Mouse (Mus musculus): ENCODE results near the gene Cux1. TPM values are rescaled to one million over a fixed set of nuclear protein-coding genes. Genes with fewer than 3 reads are reported as not detected.

Cux1 gene
- total RNA-seq, 2 experiments from 2014 or later = 107 to 119 TPM

DNA sequence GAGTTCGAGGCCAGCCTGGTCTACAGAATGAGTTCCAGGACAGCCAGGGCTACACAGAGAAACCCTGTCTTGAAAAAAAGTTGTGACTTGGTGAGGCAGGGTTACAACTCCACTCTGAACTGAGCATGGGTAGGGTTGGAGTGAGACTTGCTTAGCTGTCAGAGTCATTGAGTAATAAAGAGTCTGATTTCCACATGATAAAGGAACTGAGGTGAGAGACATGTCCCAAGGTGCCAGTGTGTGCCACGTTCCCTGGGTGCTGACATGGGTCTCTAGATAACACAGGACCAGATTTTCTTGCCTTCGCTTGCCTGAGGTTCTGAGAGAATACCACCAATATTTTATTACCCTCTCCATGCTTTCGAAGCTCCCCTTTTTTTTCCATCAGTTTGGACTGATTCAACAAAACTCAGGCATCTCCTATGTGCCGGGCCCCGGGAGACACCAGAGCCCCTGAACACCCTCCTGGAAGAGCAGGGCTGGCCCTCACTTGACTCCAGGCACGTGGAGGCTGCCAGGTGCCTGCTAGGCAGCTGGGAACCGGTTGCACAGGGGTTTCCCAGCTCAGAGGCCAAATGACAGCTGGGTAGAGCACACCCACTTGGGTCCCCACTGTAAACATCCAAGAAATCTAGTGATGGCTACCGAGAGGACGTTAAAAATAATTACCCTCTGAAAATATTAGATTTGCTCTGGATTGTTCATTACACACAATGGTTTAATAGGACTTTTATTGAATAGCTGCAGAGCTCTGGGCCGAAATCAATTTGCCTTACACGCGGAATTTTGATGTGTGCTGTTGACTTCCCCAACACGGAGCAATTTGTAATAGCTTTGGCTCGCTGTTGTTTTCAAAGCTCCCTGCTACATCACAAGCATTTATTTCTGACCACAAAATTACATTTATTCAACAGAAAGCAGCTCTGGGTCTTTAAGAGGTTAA lies 164.4 kb downstream of the Cux1 start:
- no peak for DNase-seq (ENCODE audit: low spot score in 2 of 2)
- intact Hi-C loops (cut with DNase I) = no loop called here

DNA sequence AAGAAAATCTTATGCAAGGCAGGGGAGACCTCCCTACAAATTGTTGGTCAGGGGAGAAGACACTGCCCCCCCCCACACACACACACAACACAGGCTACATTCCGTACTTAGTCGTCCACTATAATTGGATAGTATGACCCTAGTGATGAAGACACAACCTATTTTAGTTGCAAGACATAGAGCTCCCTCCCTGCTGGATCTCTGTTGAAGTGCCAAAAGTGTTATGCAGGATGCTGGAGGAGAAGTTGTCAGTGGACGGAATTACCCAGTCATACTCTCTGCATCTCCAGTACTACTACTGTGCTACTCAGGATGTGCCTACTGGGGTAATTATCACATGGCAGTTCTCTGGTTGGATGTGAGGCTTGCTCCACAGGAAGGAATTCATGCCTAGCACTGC lies 168.6 kb downstream of the Cux1 start:
- DNase-seq (ENCODE audit: low spot score in 2 of 2) = no peak
- intact Hi-C loops (cut with DNase I) = no loop called here

DNA sequence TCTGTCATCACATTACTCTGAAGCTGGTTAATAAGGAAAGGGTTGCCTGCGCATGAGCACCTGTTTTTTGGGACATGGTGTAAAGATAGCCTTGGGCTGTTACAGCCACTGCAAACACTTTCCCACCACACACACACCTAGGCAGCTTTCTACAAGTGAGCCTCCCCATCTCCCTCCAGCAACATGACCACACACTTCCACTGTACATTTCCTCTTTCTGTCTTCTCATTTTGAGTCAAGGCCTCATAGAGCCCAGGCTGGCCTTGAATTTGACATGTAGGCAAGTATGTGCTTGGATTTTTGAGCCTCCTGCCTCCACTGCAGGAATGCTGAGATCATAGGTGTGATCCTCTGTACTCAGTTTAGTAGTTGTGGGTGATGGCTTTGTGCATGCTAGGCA lies 170.6 kb downstream of the Cux1 start:
- DNase-seq (ENCODE audit: low spot score in 2 of 2) = no peak
- intact Hi-C loops (cut with DNase I) = no loop called here

DNA sequence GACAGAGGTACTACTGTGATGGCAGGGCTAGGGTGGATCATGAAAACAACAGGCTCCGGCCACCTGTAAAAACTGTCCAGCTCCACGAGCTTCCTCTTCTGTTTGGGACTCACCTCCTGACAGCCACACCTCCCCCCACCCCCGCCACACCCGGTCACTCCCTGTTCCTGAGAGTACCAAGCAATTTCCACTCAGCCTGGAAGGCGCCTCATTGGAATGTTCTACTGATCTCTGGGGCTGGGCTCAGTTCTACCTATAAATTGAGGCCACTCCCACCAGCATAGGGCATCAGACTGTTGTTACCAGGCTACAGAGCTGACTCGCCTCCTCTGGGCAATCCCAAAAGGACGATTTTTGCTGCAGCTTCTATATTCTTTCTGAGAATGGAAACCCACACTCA lies 171.0 kb downstream of the Cux1 start:
- intact Hi-C loops (cut with DNase I) = no loop called here
- no peak for DNase-seq (ENCODE audit: low spot score in 2 of 2)

DNA sequence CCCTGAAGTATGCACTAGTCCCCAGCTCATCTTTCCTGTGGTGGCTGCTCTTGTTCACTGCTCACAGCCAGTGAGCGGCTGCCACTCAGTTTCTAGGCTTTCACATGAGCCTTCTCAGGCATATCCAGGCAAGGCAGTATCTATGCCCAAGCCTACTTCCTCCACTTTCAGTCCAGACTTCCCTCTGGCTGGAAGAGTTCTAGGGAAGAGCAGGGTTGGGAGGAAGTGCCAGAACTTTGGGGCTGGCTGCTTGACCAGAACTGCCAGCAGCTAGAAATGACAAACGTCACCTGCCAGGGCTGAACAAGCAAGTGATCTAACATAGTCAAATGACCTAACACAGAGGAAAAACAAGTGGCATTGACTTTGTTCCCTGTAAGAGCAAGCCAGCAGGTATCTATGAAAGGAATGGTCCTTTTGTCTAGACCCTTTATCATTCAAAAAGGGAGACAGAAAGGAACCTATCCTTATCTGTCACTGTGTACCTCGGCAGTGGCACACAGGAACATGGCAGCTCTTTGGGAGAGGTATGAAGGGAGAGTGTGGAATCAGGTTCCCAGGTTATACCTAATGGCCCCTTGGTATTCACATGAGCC lies 171.6 kb downstream of the Cux1 start:
- intact Hi-C loops (cut with DNase I) = no loop called here
- DNase-seq (ENCODE audit: low spot score in 2 of 2) = no peak

DNA sequence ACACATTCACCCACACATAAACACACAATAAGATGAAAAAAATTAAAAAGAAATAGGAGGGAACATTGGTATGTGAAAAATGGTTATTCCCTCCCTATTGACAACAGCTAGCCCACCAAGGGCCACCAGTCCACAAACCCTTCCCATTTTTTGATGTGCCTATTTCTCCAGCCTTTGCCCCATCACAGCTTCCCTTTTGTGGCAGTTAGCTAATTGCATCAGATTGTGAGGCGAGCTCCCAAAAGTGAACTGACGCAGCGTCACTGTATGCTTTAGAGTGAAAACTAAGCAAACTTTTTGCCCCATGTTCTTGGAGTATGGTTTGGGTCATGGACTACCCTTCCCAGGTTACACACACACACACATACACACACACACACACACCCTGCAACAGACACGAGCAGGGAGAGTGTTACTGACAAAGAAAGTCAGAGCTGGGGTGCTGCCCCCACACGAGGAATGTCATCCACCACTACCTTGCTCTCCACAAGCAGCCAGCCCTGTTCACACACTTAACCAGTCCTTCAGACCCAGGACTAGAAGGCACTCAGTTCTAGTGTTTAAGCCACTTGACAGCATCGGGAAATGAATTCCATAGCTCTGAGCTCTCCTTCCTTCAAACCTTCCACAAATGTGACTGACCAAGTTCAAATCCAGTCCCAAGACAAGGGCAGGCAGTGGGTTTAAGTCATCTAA lies 172.6 kb downstream of the Cux1 start:
- intact Hi-C loops (cut with DNase I) = no loop called here
- no peak for DNase-seq (ENCODE audit: low spot score in 2 of 2)

DNA sequence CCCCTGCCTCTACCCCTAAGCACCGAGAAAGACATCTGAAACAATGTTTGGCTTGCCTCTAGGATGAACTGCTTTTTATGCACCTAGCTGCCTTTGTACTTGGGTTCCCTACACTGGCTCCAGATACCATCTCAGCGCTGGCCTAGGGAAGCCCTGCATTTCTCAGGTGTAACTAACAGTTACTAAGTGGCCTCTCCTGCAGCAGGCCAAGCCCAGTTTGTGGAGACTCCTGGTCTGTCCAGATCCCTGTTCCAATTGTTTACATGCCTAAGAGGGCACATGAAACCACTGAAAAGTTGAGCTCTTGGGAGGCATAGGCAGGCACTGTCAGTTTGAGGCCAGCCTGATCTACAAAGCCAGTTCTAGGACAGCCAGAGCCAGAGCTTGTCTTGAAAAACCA lies 173.7 kb downstream of the Cux1 start:
- intact Hi-C loops (cut with DNase I) = no loop called here
- DNase-seq (ENCODE audit: low spot score in 2 of 2) = no peak

DNA sequence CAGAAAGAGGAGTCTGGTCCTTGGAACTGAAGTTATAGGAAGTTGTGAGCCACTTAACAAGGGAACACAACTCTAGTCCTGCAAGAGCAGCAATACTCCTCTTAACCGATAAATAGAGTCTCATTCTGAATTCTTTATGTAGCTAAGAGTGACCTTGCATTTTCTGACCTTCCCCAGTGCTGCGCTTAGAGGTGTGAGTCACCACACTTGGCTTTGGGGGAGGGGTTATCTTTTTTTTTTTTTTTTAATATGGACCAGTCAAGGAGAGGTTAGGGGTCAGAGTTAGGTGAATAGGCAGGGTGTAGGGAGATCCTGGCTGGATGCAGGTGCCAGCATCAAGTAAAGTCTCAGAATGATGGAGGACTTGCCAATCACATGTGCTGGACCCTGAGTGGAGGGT lies 180.5 kb downstream of the Cux1 start:
- intact Hi-C loops (cut with DNase I) = no loop called here

DNA sequence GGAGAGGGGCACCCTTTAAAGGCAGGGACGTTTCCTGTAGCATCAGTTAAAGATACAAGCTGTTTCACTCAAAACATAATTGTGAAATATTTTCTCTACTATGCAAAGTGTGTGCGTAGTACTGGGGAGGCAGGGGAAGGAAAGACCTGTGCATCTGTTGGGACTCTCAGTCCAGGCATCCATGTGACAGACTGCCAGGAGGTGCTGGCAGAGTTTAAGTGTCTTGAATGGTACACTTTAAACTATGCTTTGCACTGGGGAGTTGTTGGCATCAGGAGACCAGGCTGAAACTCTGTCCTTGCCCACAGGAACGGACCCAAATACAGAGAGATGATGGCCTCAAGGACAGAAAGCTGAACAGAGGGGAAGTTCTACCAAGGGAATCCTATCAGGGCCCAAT lies 182.1 kb downstream of the Cux1 start:
- DNase-seq (ENCODE audit: low spot score in 2 of 2) = no peak
- intact Hi-C loops (cut with DNase I) = no loop called here

More for the DNA sequence above, 180.5 kb downstream of the Cux1 start:
- no peak for DNase-seq (ENCODE audit: low spot score in 2 of 2)

DNA sequence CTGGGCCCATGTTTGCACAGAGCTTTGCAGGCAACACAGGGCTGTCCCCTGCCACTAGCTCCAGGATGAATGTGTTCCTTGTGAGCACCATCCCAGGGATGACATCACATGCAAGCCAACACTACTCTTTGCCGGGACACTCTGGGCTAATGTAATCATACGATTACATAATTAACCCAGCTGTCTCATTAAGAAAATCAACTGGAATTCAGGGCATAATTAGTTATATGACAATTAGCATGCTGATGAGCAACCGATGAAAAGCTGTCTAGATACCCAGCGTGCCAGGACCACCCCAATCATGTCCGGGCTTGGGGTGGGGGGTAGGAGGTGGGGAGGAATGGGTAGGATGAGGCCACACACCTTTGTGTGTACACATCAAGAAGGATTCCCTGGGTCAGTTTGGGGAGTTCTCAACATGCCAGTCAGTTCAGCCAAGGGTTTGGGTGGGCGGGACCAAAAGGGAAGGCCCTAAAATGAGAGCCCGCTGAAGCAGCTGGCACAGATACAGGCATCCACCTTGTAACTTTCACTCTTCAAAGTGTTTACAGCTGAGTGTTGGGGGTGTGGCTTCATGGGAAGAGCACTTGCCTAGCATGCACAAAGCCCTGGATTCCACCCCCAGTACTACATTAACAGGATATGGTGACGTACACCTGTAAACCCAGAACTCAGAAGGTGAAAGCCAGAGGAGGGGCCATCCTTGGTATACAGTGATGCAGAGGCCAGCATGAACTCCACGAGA lies 184.9 kb downstream of the Cux1 start:
- intact Hi-C loops (cut with DNase I) = no loop called here
- no peak for DNase-seq (ENCODE audit: low spot score in 2 of 2)

DNA sequence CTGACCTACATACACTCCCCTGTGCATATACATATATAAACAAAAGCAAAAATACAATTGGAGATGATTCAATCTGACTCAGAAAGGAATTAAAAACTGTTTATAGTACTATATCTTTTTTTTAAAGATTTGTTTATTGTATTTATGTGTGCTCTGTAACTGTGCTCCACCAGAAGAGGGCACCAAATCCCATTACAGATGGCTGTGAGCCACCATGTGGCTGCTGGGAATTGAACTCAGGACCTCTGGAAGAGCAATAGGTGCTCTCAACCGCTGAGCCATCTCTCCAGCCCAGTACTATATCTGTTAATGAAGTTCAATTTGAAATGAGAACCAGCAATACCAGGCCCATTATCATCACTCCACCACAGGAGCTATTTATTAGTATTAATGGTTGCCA lies 187.9 kb downstream of the Cux1 start:
- intact Hi-C loops (cut with DNase I) = loop anchor here (5.0 kb wide), 1 partner anchor 188 kb away; the partner anchor contains the start of gene Cux1

DNA sequence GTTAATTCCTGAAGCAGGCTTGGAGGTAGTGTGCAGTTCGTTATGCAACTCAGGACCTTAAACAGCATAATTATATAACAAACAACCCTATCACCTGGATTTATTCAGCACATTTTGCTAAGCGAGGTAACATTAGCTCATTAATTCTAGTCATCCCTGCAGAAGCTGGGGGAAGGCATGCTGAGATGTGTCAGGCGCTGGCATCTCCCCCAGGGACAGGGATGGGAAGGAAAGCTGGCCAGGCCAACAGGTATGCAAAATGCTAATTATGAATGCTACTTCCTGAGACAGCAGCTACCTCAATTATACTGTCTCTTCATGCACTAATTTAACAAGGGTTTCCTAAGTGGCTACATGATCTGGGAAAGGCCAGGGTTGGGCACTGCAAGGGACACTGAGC lies 190.2 kb downstream of the Cux1 start:
- no peak for DNase-seq (ENCODE audit: low spot score in 2 of 2)
- intact Hi-C loops (cut with DNase I) = loop anchor here (5.0 kb wide), 1 partner anchor 190 kb away; the partner anchor contains the start of gene Cux1

More for the DNA sequence above, 187.9 kb downstream of the Cux1 start:
- DNase-seq (ENCODE audit: low spot score in 2 of 2) = no peak

DNA sequence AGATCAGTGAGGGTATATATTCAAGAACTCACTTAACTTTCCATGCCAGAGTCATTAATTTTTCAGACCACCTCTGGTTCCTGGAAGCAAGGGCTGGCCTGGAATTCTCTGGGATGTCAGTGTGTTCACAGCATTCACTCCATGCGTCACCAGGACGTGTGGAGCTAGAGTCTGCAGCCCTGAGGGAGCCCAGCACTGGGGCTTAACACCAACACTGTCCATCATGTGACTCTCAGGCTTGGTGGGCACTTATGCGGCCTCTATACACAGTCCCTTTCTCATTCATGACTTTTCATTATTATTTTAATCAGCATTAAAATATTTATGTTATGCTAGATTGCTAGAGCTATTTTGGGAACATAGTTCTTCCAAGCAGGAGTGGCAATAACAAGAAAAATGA lies 191.9 kb downstream of the Cux1 start:
- intact Hi-C loops (cut with DNase I) = loop anchor here (5.0 kb wide), 1 partner anchor 192 kb away; the partner anchor contains the start of gene Cux1
- DNase-seq (ENCODE audit: low spot score in 2 of 2) = no peak

DNA sequence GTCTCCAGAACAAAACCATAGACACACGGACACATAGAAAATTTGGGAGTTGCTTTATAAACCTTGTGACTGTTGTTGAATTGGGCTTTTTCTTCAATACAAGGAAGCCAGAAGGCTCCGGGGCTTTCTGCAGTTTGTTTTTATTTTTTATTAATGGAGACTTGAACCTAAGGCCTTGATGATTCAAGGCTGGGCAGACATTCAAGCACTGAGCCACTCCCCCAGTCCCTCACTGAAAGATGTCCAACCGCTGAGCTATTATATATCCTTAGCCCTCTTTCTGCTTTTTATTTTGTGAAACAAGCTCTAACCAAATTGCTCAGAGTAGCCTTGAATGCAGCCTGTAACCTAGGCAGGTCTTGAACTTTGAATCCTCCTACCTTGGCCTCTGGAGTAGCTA lies 195.0 kb downstream of the Cux1 start:
- no peak for DNase-seq (ENCODE audit: low spot score in 2 of 2)
- intact Hi-C loops (cut with DNase I) = no loop called here

DNA sequence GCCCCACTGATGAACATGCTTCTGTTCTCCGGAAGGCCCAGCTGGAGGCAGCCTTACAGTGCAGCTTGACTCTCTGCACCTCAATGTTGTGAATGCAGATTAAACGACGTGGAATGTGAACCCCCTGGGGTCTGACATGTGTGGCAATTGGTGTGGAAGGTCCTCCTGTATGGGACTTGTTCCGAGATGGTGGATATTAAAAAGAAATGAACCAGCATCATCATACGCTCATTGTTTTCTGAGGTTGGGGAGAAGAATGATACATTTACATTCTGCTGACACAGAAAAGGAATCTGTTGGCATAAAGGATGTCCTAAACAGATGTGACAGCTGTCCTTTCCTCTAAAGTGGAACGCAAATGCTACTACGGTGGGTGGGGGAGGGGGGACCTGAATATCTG lies 203.9 kb downstream of the Cux1 start:
- no peak for DNase-seq (ENCODE audit: low spot score in 2 of 2)

DNA sequence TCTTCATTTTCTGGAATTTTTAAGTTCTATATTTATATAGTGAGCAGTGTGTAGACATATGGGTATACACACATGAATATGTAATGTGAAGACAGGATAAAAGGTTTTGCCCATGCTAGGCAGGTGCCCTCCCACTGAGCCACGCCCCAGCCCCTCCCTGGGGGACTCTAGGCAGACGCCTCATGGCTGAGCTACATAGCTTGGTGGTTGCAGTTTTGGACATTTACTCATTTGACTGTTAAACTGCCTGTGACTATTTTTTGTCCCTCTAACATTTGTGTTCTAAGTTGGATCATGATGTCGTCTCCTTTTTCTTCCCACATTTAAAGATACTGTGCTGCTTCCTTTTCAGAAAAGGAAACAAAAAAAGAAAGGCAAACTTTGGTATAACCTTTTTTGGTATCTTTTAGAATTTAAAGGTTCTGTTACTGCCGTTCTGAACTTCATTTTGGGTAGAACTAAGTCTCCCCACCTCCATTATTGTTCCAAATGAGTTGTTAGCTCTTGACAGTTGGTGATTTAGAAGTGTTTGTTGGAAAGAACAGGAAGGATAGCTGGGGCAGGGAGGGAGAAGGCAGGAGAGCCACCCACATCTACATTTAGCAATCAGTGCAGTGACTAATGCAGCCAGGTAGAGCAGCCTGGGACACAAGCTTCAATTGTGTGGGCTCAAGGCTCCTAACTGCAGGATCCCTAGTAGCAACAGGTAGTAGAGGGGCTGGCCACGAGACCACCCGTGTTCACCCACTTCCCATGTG lies 204.6 kb downstream of the Cux1 start:
- intact Hi-C loops (cut with DNase I) = no loop called here
- peak; percentile 28 to 42 for DNase-seq (ENCODE audit: low spot score in 2 of 2)

More for the DNA sequence above, 203.9 kb downstream of the Cux1 start:
- intact Hi-C loops (cut with DNase I) = no loop called here

DNA sequence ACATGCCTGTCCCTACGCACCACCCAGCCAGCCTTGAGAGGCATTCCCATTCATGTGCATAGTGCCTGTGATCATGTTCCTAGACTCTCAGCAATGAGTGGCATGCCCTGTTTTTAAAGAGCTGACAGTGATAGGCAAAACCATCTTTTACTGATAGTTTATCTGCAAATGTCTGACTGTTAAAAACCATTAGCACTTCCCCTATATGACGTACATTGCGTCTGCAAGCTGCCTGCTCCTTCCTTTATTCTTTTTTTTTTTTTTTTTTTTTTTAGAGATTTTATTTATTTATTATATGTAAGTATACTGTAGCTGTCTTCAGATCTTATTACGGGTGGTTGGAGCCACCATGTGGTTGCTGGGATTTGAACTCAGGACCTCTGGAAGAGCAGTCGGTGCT lies 205.3 kb downstream of the Cux1 start:
- DNase-seq (ENCODE audit: low spot score in 2 of 2) = no peak
- intact Hi-C loops (cut with DNase I) = no loop called here

DNA sequence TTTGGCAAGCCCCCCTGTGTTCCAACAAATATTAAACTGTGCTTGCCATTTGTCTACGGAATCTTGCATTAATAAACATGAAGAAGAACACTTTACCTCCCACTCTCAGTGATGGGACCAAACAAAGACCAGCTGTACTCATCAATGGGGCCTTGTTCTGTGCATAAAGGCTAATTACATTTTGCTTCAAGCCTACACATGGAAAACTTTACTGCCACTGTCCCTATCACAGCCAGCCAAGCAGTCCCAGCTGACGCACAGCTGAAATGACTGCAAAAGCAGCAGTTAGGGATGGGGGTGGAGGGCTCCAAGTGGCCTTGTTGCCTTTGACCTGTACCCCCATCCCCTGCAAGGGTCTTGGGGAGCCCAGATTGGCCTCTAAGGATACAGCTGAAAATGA lies 210.1 kb downstream of the Cux1 start:
- DNase-seq (ENCODE audit: low spot score in 2 of 2) = no peak
- intact Hi-C loops (cut with DNase I) = loop anchor here (10.0 kb wide), 1 partner anchor 98 kb away; no protein-coding TSS in a partner anchor

DNA sequence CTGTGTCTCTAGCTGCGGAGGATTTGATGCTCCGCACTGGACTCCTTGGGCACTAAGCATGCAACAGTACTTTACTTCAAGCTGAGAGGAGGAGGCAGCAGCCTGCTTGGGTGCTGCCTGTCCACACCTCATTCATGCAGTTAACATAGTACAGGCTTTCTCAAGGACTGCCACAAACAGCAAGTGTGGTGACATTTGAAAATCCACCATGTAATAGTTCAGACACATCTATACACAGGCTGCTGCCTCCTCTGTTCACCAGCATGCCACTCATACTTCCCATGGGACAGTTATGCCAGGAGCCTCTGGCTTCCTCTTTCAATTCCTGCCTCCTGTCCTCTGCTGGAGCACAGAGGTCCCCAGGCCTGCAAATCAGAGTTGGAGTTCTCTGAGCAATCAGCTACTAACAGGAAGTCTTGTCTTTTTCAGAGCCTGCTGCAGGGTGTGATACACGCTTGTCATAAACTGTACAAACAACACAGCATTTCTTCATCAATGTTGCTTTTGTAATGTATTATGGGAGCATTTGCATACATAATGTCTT lies 211.6 kb downstream of the Cux1 start:
- intact Hi-C loops (cut with DNase I) = loop anchor here (10.0 kb wide), 1 partner anchor 99 kb away; no protein-coding TSS in a partner anchor
- DNase-seq (ENCODE audit: low spot score in 2 of 2) = no peak

All from left cerebral cortex, postnatal 36 days (tissue).